Mouse (Mus musculus) liver, adult 2 months (tissue): ENCODE results near the gene Sgpp1.

Experiments
- CTCF ChIP-seq: fragments of 200-500 bp; IDR thresholded peaks from 2 replicates; pipeline ENCODE4 v1.5.1; 2011; ENCODE audit warnings: low read depth, low read length, control low read depth
- POLR2A ChIP-seq: fragments of 200-500 bp; IDR thresholded peaks from 2 replicates; pipeline ENCODE4 v1.6.1; 2011; ENCODE audit warnings: low read length, control low read depth; ENCODE audit not compliant: insufficient read depth; ENCODE audit errors: extremely low read depth

DNA sequence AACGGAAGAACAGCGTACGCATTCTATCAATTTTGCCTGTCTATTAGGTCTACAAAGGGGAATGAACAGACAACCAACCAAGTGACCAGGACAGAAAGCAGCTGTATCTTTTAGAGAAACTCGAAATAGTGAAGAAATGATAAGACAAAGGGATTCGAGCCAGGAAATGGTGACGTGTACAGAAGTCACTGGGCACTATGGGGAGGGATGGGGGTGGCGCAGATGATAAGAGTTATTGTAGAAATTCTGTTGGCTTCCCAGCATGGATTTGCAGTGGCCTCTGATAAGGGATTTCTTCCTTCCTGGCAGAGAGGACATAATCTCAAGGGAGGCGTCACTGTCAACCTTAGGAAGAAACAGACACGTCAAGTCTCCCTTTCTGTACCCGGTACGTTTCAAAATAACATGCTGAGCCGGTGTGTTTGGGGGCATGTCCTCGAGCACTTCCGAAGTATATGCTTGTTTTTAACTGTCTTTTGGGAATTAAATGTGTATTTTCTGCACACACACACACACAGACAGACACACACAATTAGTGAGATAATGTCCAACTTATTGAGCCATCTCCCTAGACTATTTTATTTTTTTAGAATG, 10.3 kb upstream of the Sgpp1 start:
- TF ChIP-seq CTCF (no peak), POLR2A (no peak)
